Mouse (Mus musculus) adrenal gland, adult 18-20 months (tissue): ENCODE measurements around the gene Acadm. TPM values are rescaled to one million over a fixed set of nuclear protein-coding genes. Genes with fewer than 3 reads are reported as not detected.

Experiments
- DNase-seq, 2 experiments: peaks; one replicate each; pipeline ENCODE4 v3.0.0; 2021 to 2022; ENCODE audit warnings: low spot score in 2 of 2
- total RNA-seq, 2 experiments: library from RNA; stranded (reverse); gene quantifications; 1 replicate in 1 of 2; 2 replicates in 1 of 2; pipeline ENCODE4 v1.2.3; 2021

The Acadm gene
- total RNA-seq, 2 experiments from 2014 or later = 734 to 946 TPM

GRCm38 (mm10) chr3:153943003-153943640 lies 1.3 kb downstream of the Acadm start:
- no peak for DNase-seq

- DNase-seq = no peak
Measured at GRCm38 (mm10) chr3:153941613-153942012, 2.8 kb downstream of the Acadm start.

- no peak for DNase-seq
Measured at GRCm38 (mm10) chr3:153940486-153940885, 3.9 kb downstream of the Acadm start.

GRCm38 (mm10) chr3:153940021-153940420 lies 4.4 kb downstream of the Acadm start:
- DNase-seq = no peak

- no peak for DNase-seq
Measured at GRCm38 (mm10) chr3:153937116-153937810, 7.2 kb downstream of the Acadm start.

GRCm38 (mm10) chr3:153935878-153936277 lies 8.6 kb downstream of the Acadm start:
- DNase-seq = no peak

- DNase-seq = no peak
Measured at GRCm38 (mm10) chr3:153932461-153932860, 12.0 kb downstream of the Acadm start.

- no peak for DNase-seq
Measured at GRCm38 (mm10) chr3:153929526-153929925, 14.9 kb downstream of the Acadm start.

- no peak for DNase-seq
Measured at GRCm38 (mm10) chr3:153926333-153926732, 18.1 kb downstream of the Acadm start.

- no peak for DNase-seq
Measured at GRCm38 (mm10) chr3:153921147-153921910, 23.1 kb downstream of the Acadm start.

- DNase-seq = no peak
Measured at GRCm38 (mm10) chr3:153917200-153917599, 27.2 kb downstream of the Acadm start.

- peak in 1 of 2 experiments; percentile 22 for DNase-seq
Measured at GRCm38 (mm10) chr3:153913510-153914243, 30.8 kb downstream of the Acadm start.

- DNase-seq = peak; percentile 93 to 95
Measured at GRCm38 (mm10) chr3:153912546-153913509, 31.6 kb downstream of the Acadm start, which contains the start of gene Rabggtb. Gene Rabggtb (minus strand): TSS chr3:153913009.

GRCm38 (mm10) chr3:153911882-153912440 lies 32.5 kb downstream of the Acadm start:
- no peak for DNase-seq

- no peak for DNase-seq
Measured at GRCm38 (mm10) chr3:153911197-153911881, 33.1 kb downstream of the Acadm start.

- DNase-seq = no peak
Measured at GRCm38 (mm10) chr3:153910489-153910888, 33.9 kb downstream of the Acadm start.

- DNase-seq = no peak
Measured at GRCm38 (mm10) chr3:153908919-153909318, 35.5 kb downstream of the Acadm start.

GRCm38 (mm10) chr3:153906136-153906871 lies 38.1 kb downstream of the Acadm start, which contains the start of gene Msh4:
Gene Msh4 (minus strand): TSS chr3:153906138.
- no peak for DNase-seq
